Mouse (Mus musculus) hindbrain, embryonic 11.5 days (tissue): ENCODE measurements around the gene Zbtb20. TPM values are rescaled to one million over a fixed set of nuclear protein-coding genes. Genes with fewer than 3 reads are reported as not detected.

Experiments used
- ATAC-seq: fragments of 200-750 bp; cut with Nextera tagmentation; 2 replicates; pipeline ENCODE4 v1.8.0; 2017; ENCODE audit warnings: mild to moderate bottlenecking, moderate TSS enrichment, moderate library complexity; ENCODE audit not compliant: low FRiP score
- DNase-seq: peaks from one replicate; pipeline ENCODE4 v3.0.0-alpha.2; 2015; ENCODE audit warnings: low spot score
- H3K27ac ChIP-seq: fragments of 300-500 bp; sonication (generic); 2 replicates; pipeline ENCODE4 v1.5.1; 2014; ENCODE audit warnings: mild to moderate bottlenecking, low read depth, low read length
- H3K27me3 ChIP-seq: fragments of 300-500 bp; sonication (generic); 2 replicates; pipeline ENCODE4 v1.6.1; 2014; ENCODE audit warnings: mild to moderate bottlenecking, low read length, moderate library complexity, mixed read lengths; ENCODE audit not compliant: control insufficient read depth, insufficient read depth
- H3K36me3 ChIP-seq: fragments of 300-500 bp; sonication (generic); 2 replicates; pipeline ENCODE4 v1.6.1; 2014; ENCODE audit warnings: mild to moderate bottlenecking, low read length, moderate library complexity, mixed read lengths; ENCODE audit not compliant: control insufficient read depth, insufficient read depth
- H3K4me1 ChIP-seq: fragments of 300-500 bp; sonication (generic); replicated peaks from 2 replicates; pipeline ENCODE4 v1.6.1; 2014; ENCODE audit warnings: low read length, mixed read lengths; ENCODE audit not compliant: control insufficient read depth, insufficient read depth
- H3K4me2 ChIP-seq: fragments of 300-500 bp; sonication (generic); replicated peaks from 2 replicates; pipeline ENCODE4 v1.6.1; 2014; ENCODE audit warnings: mild to moderate bottlenecking, low read depth, low read length
- H3K4me3 ChIP-seq: fragments of 300-500 bp; sonication (generic); 2 replicates; pipeline ENCODE4 v1.5.1; 2014; ENCODE audit warnings: low read depth, low read length
- H3K9ac ChIP-seq: fragments of 300-500 bp; sonication (generic); 2 replicates; pipeline ENCODE4 v1.6.1; 2014; ENCODE audit warnings: low read depth, low read length
- H3K9me3 ChIP-seq: fragments of 300-500 bp; sonication (generic); 2 replicates; pipeline ENCODE4 v1.6.1; 2016; ENCODE audit warnings: low read length; ENCODE audit not compliant: control insufficient read depth
- WGBS: fragments of 180-500 bp; shearing (Covaris S2); extraction: QIAGEN DNeasy Blood & Tissue Kit; methylation state at CpG from one replicate; pipeline ENCODE4 v1.1.7; 2014; 5-methylcytosine and 5-hydroxymethylcytosine counted together
- polyA plus RNA-seq: library from polyadenylated mRNA; unstranded; fragments of >200 nt; fragmentation: Nextera tagmentation; extraction: Ambion mirVana; gene quantifications from 2 replicates; pipeline ENCODE4 v1.2.1, GENCODE M21; 2014

The Zbtb20 gene
- polyA plus RNA-seq, 1 experiment from 2014 or later, result 64.1 TPM

DNA sequence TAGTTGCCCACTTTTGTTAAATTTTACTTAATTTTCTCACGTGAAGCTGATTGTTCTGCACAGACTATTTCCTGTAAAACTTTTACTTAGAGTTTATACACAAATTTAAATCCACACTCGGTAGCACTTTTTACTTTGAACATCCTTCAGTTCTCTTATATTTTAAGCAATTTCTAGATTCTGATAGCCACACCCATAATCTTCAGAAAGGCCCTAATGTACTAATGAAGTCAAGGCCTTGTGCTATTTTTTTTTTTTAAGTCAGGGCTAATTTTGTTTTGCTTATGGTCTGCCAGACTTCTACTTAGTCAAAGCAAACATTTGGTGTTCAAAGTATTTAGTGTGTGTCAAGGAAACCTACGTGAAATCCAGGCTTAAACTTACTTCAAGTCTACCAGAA, 1.7 kb upstream of the Zbtb20 start:
- H3K9me3 ChIP-seq, result no peaks in the 10 kb centered on the region
- no peak for DNase-seq
- H3K4me3 ChIP-seq, result no peak overlapping the region
- no peak overlapping the region for H3K9ac ChIP-seq
- no peak overlapping the region for H3K4me2 ChIP-seq
- WGBS, result 60% methylated on average over 3 of the region's 3 CpGs
- H3K36me3 ChIP-seq, result no peaks in the 10 kb centered on the region
- ATAC-seq, result no peak
- H3K27ac ChIP-seq, result no peak overlapping the region
- H3K27me3 ChIP-seq, result no peaks in the 10 kb centered on the region
- no peaks in the 10 kb centered on the region for H3K4me1 ChIP-seq

DNA sequence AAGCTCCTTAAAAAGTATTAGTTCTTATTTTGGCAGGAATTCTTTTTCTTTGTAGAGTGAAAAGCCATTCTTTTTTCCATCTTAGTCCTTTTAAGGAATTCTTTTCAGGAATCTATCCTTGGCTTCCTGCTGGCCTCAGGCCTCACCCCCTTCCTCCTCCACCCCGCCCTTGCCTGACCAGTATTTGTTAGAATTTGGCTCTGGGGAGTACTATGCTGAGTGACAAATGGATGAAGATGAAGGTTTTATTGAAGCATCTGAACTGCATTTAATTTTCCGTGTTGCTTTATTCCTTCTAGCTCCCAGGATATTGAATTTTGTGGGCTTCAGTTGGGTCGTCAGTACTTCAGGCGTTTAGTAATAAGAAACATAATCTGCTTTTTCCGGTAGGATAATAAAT, 1.2 kb upstream of the Zbtb20 start:
- ATAC-seq, result no peak
- peak overlapping the region; percentile 32 for H3K4me2 ChIP-seq
- no peaks in the 10 kb centered on the region for H3K27me3 ChIP-seq
- peak; percentile 59 for DNase-seq
- 1% methylated on average over 5 of the region's 5 CpGs for WGBS
- H3K9ac ChIP-seq, result peak overlapping the region; percentile 46
- H3K4me3 ChIP-seq, result peak overlapping the region; percentile 39
- no peaks in the 10 kb centered on the region for H3K9me3 ChIP-seq
- no peaks in the 10 kb centered on the region for H3K36me3 ChIP-seq
- H3K4me1 ChIP-seq, result no peaks in the 10 kb centered on the region
- peak overlapping the region; percentile 94 for H3K27ac ChIP-seq

DNA sequence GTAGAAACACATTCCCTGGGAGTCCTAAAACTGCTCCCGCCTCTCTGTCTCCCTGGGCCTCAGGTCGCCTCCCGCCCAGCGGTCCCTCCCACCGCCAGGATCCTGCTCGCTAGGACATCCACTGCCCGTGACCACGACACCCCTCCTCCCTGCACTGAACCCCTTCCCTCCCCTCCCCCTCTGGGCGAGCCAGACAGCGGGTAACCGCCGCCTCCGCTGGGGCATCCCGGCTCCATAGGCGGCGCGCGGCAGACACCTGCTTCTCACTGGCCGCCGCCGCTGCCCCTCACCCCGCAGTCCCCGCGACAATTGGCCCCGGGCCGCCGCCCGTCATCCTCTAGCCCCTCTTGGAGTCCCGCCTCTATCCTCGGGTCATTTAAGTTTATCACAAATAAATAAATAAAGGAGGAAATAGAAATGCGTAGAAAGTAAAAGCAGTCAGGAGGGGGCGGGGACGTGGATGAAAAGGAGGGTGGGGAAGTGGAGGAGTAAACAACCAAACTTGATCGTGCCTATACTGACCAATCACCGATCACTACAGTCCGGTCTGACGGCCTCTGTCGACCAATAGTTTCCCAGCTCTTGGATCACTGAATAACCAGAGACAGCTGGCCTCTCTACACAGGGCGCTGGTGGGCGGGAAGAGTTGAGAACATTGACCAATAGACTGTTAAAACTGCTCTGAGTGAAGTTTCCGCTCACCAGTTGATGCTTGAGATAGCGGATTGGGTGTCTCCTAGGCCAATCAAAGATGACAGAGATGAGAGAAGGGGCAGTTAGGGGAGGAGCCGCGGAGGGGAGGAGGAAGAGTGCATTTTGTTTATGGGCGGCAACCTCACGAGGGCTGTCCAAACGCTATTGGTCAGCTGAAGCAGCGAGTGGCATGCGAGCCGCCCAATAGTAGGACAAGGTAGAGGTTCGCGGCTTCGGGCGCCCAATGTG, 500 bp upstream of the Zbtb20 start:
- Histone ChIP-seq H3K27me3 (no peaks in the 10 kb centered on the region), H3K9me3 (no peaks in the 10 kb centered on the region), H3K9ac (peak overlapping the region; percentile 46), H3K4me1 (no peaks in the 10 kb centered on the region), H3K4me2 (peak overlapping the region; percentile 32), H3K36me3 (no peaks in the 10 kb centered on the region), H3K4me3 (peak overlapping the region; percentile 63), H3K27ac (peak overlapping the region; percentile 96)
- DNase-seq (peak; percentile 97), ATAC-seq (peak; percentile 99)
- WGBS, result under 1% methylated on average over 53 of the region's 54 CpGs

DNA sequence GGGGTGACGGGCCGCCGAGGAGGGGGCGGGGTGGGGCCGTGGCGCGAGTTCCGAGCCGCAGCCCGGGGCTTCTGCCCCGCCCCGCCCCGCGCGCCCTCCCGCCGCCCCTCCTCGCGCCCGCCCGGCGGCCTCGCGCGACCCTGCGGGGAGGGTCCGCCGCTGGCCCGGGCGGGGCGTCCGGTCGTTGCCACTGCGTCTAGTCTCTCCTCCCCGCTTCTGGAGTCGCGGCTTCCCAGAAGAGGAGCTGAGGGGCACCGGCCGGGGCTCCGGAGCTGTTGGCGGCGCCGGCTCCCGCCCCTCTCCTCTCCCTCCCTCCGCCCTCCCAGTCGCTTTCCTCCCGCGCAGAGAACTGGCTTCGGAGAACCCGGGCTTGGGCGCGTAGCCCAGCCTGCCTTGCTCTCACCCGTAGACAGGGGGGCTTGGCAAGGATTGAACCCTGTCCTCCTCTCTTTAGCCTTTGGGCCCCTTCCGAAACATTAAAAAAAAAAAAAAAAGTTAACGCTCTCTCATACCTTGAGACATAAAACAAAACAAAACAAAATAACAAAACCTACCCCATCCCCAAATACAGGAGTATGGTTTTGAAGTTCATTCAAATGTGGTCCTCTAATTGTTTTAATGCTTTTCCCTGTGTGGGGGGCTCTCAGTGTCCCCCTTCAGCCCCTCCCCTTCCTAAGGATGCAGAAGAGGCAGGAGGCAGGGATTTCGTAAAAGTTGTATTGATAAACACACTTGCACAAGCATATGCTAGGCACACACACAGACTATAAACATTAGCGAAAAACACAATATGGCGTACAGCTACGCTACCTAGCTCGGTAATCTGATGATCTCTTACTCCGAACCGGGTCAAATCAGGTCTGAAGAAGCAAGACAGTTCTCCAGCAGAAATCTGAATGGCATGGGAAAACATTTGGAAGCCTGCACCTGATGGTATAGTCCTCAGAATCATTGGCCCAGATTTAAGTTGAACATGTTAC, 630 bp downstream of the Zbtb20 start:
- Histone ChIP-seq H3K9me3 (no peaks in the 10 kb centered on the region), H3K9ac (peak overlapping the region; percentile 74), H3K36me3 (no peaks in the 10 kb centered on the region), H3K4me3 (peak overlapping the region; percentile 63), H3K27me3 (no peaks in the 10 kb centered on the region), H3K4me2 (peak overlapping the region; percentile 57), H3K4me1 (no peaks in the 10 kb centered on the region), H3K27ac (peak overlapping the region; percentile 96)
- DNase-seq (peak; percentile 82), ATAC-seq (peak; percentile 65)
- 2% methylated on average over 25 of the region's 62 CpGs for WGBS

DNA sequence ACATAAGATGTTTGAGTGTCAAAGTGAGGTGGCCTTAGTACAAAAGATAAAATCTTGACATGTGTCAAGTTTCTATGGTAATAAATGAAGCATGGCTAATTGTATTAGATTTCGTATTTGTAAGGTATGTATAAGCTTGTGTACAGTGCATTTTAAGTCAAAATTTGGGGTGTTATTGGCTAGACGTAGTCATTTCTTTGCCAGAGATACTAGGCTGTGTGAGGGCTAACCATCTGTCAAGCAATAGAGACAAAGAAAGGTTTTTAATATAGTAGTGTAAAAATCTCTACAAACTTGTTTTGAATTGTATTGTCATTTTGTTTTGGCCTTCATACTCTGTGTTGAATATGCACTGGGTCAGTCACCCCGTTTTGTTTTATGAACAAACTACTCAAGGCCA, 4.4 kb downstream of the Zbtb20 start:
- WGBS, result 80% methylated on average over 3 of the region's 3 CpGs
- no peaks in the 10 kb centered on the region for H3K9me3 ChIP-seq
- H3K4me2 ChIP-seq, result no peak overlapping the region
- no peaks in the 10 kb centered on the region for H3K36me3 ChIP-seq
- H3K4me3 ChIP-seq, result no peak overlapping the region
- ATAC-seq (no peak), DNase-seq (no peak)
- H3K4me1 ChIP-seq, result no peaks in the 10 kb centered on the region
- no peaks in the 10 kb centered on the region for H3K27me3 ChIP-seq
- H3K27ac ChIP-seq, result no peak overlapping the region
- H3K9ac ChIP-seq, result no peak overlapping the region

DNA sequence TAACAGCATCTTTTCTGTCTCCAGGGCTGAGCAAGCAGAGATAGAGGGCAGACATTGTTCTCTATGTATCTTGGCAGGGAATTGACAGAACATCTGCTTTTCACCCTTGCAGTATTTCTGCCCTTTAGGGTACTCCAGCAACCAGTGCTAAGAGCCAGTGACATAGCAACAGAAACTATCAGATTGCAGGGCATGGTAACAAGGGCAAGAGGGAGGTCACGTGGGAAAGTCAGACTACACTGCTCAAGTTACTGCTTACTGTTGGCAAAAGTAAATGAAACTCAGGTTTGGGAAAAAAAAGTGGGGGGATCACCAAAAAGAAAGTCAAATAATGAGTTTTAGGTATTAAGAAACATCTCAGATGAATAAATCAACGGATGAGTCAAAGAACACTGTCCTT, 9.9 kb downstream of the Zbtb20 start:
- DNase-seq, result no peak
- H3K4me1 ChIP-seq, result no peaks in the 10 kb centered on the region

DNA sequence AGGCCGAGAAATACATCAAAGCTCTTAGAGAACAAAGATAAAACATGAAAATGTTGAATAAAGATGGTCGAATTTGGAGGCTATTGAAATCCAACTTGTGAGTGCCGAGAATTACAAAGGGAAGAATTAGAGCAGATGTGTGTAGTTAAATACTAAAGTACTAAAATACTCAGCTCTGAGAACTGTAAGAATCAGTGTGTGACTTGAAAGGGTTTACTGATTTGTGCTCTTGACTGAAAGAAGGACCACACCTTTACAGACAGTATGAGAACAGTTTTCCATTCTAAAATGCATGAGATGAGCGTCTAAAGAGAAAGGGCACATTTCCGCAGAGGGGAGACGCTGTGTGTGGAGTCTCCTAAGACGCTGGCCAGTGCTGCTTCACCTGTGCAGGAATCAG, 10.3 kb downstream of the Zbtb20 start:
- Histone ChIP-seq H3K4me2 (no peak overlapping the region), H3K27ac (no peak overlapping the region), H3K36me3 (no peaks in the 10 kb centered on the region), H3K4me1 (no peaks in the 10 kb centered on the region), H3K9me3 (no peaks in the 10 kb centered on the region), H3K4me3 (no peak overlapping the region), H3K27me3 (no peaks in the 10 kb centered on the region), H3K9ac (no peak overlapping the region)
- 80% methylated on average over 7 of the region's 7 CpGs for WGBS
- DNase-seq, result no peak
- ATAC-seq, result no peak

More for the DNA sequence above, 9.9 kb downstream of the Zbtb20 start:
- H3K4me3 ChIP-seq, result no peak overlapping the region
- H3K4me2 ChIP-seq, result no peak overlapping the region
- H3K27ac ChIP-seq, result no peak overlapping the region
- H3K9me3 ChIP-seq, result no peaks in the 10 kb centered on the region
- no peaks in the 10 kb centered on the region for H3K27me3 ChIP-seq
- ATAC-seq, result no peak
- 59% methylated on average over 2 of the region's 2 CpGs for WGBS
- no peak overlapping the region for H3K9ac ChIP-seq
- no peaks in the 10 kb centered on the region for H3K36me3 ChIP-seq

DNA sequence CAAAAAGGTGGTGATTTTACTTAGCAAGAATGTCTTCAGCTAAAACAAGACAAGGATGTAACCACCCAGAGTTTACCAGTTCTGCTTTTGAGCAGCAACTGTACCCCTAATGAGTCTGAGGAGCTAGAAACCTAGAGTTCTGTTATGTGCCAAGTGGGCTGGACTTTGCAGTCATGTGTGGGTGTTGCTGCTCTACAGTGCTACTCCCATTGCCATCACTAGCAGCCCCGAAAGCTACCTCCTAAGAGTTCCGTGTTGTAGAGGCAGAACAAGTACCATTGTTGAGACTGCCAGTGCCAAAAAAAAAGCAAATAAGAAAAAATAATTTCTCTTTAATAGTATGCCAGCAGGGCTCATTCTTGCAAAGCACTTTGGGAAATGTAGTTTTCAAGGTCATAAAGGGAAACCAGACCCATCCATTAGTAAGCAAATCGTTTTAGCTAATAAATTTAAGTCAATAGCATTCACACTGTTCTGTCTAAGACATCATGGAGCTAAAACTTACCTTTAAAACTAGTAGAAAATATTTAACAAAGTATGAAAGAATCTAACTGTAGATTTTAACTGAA, 21.5 kb downstream of the Zbtb20 start:
- no peaks in the 10 kb centered on the region for H3K36me3 ChIP-seq
- no peak for DNase-seq
- no peaks in the 10 kb centered on the region for H3K27me3 ChIP-seq
- WGBS, result 91% methylated on average over 3 of the region's 3 CpGs
- H3K9me3 ChIP-seq, result no peaks in the 10 kb centered on the region
- H3K4me2 ChIP-seq, result no peak overlapping the region
- no peak overlapping the region for H3K4me3 ChIP-seq
- H3K27ac ChIP-seq, result no peak overlapping the region
- no peaks in the 10 kb centered on the region for H3K4me1 ChIP-seq
- no peak for ATAC-seq
- H3K9ac ChIP-seq, result no peak overlapping the region
